Mouse (Mus musculus): ENCODE data around the gene 1110051M20Rik. TPM values are rescaled to one million over a fixed set of nuclear protein-coding genes. Genes with fewer than 3 reads are reported as not detected.

Gene 1110051M20Rik
- total and polyA plus RNA-seq, 3 experiments, result 0.05 to 0.76 TPM; not detected in 1

DNA sequence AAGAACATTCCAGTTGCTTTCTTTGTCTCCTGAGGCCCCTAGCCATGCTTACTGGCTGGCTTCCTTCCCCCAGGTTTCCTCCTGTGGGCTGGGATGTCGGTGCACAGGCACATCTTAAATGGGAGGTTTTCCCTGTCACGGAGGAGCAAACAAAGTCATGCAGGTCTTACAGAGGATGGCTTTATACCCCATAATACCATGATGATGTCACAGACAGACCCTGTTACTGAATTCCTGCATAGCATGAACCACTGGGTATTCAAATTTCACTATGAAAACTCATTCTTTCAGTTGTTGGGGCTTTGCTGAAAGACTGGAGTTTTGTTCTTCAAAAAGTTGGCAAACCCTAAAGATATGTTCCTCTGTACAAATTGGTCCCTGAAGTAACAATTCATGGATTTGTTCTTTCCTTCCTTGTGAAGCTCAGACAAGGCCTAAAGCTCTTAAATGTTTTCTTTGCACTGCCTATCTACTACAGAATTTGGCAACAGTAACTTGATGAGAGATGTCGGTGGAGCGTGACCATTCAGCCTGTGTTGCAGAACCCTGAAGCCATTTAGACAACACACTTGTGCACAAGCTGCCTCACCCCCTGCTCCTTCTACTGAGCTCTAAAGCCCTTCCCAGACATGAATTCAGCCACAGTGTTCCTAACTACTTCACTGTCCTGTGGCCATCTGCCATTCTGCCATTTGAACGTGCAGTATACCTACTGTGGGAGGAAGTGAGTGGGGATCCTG lies 57.8 kb downstream of the 1110051M20Rik start:
- Histone ChIP-seq H3K4me1 (ENCODE audit: insufficient read depth, low read depth, low read length) (peaks cover 13% of the 10 kb centered on the region), H3K9me3 (replicated peaks) (no peaks in the 10 kb centered on the region), H3K4me3 (ENCODE audit: low read depth, low read length) (no peak overlapping the region), H3K27me3 (ENCODE audit: insufficient read depth, low read length) (peaks cover 5% of the 10 kb centered on the region; the same call in 1 of the 2 replicates), H3K36me3 (replicated peaks) (no peaks in the 10 kb centered on the region)
- ATAC-seq (ENCODE audit: extremely low read depth, insufficient number of reproducible peaks, low FRiP score, poor library complexity, severe bottlenecking) (no peak), DNase-seq (ENCODE audit: low spot score) (no peak)
- TF ChIP-seq GATA2 (IDR thresholded peaks at IDR 0.05; ENCODE audit: borderline replicate concordance, low read depth, low read length) (no peak), GATA1 (IDR thresholded peaks at IDR 0.05; ENCODE audit: borderline replicate concordance, low read length) (no peak), POLR2AphosphoS5 (IDR thresholded peaks at IDR 0.05; ENCODE audit: insufficient replicate concordance, low read depth, low read length) (no peak), TAL1 (conservative IDR thresholded peaks at IDR 0.05; ENCODE audit: low read depth, low read length) (no peak), CTCF (IDR thresholded peaks at IDR 0.05; ENCODE audit: low read depth, low read length) (no peak)

DNA sequence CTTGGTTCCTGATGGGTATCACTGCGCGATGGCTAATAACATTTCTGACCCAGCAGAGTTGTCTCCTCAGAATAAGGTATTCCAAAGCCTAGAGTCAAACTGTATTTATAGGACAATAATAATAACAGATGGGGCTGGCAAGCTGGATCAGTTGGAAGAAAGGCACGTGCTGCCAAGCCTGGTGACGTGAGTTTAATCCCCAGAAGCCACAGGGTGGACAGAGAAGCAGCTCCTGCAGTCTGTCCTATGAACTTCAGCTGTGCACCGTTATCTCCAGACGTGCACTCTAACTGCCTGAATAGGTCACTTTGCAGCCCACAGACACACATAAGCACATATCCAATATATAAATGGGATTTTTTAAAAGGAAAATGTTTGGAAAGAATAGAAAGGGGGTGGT lies 61.2 kb downstream of the 1110051M20Rik start:
- H3K4me3 ChIP-seq (ENCODE audit: low read depth, low read length), result no peak overlapping the region
- DNase-seq (ENCODE audit: low spot score) (no peak), ATAC-seq (ENCODE audit: extremely low read depth, insufficient number of reproducible peaks, low FRiP score, poor library complexity, severe bottlenecking) (no peak)
- no peaks in the 10 kb centered on the region for H3K36me3 ChIP-seq (replicated peaks)
- H3K9me3 ChIP-seq (replicated peaks), result no peaks in the 10 kb centered on the region
- H3K4me1 ChIP-seq (ENCODE audit: insufficient read depth, low read depth, low read length), result peaks cover 3% of the 10 kb centered on the region
- no peak for TF ChIP-seq TAL1 (conservative IDR thresholded peaks at IDR 0.05; ENCODE audit: low read depth, low read length)
- no peak for TF ChIP-seq CTCF (IDR thresholded peaks at IDR 0.05; ENCODE audit: low read depth, low read length)
- TF ChIP-seq GATA2 (IDR thresholded peaks at IDR 0.05; ENCODE audit: borderline replicate concordance, low read depth, low read length), result no peak
- TF ChIP-seq GATA1 (IDR thresholded peaks at IDR 0.05; ENCODE audit: borderline replicate concordance, low read length), result no peak
- peaks cover 15% of the 10 kb centered on the region for H3K27me3 ChIP-seq (ENCODE audit: insufficient read depth, low read length)

DNA sequence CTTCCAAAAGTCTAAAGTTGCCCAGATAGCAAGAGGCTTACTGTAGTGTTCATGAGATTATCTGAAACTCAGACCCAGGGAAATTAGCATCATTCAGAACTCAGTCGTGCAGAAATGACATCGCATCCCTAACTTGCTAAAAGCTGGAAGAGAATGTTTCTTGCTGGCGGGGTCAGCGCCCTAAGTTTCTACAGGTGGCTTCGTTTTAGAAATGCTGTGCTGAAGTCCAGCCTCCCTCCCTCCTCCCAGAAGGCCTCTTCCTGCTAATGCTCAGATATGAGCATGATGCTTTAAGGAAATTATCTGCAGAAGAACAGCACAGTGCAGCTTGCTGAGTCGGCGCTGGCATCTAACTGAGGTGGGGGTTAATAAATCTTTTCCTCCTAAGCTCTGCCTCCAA lies 67.5 kb downstream of the 1110051M20Rik start:
- Histone ChIP-seq H3K36me3 (replicated peaks) (no peaks in the 10 kb centered on the region), H3K4me1 (ENCODE audit: insufficient read depth, low read depth, low read length) (no peaks in the 10 kb centered on the region), H3K4me3 (ENCODE audit: low read depth, low read length) (no peak overlapping the region), H3K9me3 (replicated peaks) (no peaks in the 10 kb centered on the region), H3K27me3 (ENCODE audit: insufficient read depth, low read length) (peaks cover 21% of the 10 kb centered on the region)
- no peak for DNase-seq (ENCODE audit: low spot score)
- TF ChIP-seq CTCF (IDR thresholded peaks at IDR 0.05; ENCODE audit: low read depth, low read length), result no peak
- no peak for TF ChIP-seq POLR2AphosphoS5 (IDR thresholded peaks at IDR 0.05; ENCODE audit: insufficient replicate concordance, low read depth, low read length)
- no peak for ATAC-seq (ENCODE audit: extremely low read depth, insufficient number of reproducible peaks, low FRiP score, poor library complexity, severe bottlenecking)

DNA sequence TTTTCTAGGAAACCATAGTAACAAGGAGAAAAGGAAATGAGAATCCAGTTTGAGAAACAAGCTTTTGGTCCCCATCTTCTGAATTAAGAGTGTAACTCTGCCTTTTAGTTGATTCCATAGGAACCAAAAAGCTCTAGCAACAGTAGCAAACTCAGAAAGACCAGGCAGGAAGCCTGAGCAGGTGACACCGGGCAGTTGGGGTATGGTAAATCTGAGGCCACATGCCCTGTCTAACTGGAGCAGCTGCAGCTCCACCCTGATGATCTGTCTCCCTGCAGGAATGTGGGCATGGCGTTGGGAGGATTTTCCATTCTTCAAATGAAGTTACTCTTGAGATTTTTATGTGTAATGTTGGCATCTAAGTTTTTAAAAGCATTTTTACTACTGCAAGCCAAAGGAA lies 74.2 kb downstream of the 1110051M20Rik start:
- TF ChIP-seq TAL1 (conservative IDR thresholded peaks at IDR 0.05; ENCODE audit: low read depth, low read length), result no peak
- no peak for TF ChIP-seq CTCF (IDR thresholded peaks at IDR 0.05; ENCODE audit: low read depth, low read length)
- TF ChIP-seq POLR2AphosphoS5 (IDR thresholded peaks at IDR 0.05; ENCODE audit: insufficient replicate concordance, low read depth, low read length), result no peak
- TF ChIP-seq GATA2 (IDR thresholded peaks at IDR 0.05; ENCODE audit: borderline replicate concordance, low read depth, low read length), result no peak
- Histone ChIP-seq H3K36me3 (replicated peaks) (no peaks in the 10 kb centered on the region), H3K9me3 (replicated peaks) (no peaks in the 10 kb centered on the region), H3K27me3 (ENCODE audit: insufficient read depth, low read length) (peaks cover 7% of the 10 kb centered on the region), H3K4me3 (ENCODE audit: low read depth, low read length) (no peak overlapping the region), H3K4me1 (ENCODE audit: insufficient read depth, low read depth, low read length) (no peaks in the 10 kb centered on the region)
- ATAC-seq (ENCODE audit: extremely low read depth, insufficient number of reproducible peaks, low FRiP score, poor library complexity, severe bottlenecking) (no peak), DNase-seq (ENCODE audit: low spot score) (no peak)

DNA sequence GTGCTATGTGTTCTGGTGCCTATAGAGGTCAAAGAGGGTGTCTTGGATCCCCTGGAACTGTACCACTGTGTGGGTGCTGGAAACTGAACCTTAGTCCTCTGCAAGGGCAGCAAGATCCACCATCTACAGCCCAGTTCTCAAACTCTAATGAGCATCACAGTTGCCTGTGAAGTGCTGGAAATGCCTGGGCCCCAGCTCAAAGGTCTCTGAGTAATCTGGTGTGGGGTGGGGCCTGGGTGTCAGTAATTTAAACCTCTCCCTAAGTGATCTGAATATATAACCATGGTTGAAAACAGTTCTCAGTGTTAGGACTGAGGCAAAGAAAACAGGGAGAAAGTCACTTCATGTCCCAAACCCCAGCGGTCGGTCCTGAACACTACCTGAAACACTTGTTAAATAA lies 81.2 kb downstream of the 1110051M20Rik start:
- no peak for ATAC-seq (ENCODE audit: extremely low read depth, insufficient number of reproducible peaks, low FRiP score, poor library complexity, severe bottlenecking)

DNA sequence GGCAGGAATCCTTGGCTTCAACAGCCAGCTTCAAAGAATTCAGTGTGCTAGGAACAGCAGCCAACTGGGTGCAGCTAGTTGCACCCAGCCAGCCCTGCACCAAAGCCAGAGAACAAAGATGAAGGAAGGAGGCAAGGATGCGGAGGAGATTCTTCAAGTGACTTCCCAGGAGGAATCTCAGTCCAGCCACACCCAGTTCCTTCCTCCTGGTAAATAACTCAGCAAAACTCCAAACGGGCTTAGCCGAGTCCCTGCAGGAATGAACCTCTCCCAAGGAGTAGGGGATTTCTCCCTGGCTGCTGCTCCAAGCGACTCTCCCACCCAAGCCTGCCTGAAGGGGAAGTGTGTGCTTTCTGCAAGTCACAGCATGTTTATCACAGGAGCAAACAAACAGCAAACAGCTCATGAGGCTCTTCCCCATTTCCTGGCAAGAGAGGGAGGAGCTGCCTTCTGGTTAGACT lies 83.4 kb downstream of the 1110051M20Rik start:
- TF ChIP-seq GATA2 (IDR thresholded peaks at IDR 0.05; ENCODE audit: borderline replicate concordance, low read depth, low read length) (no peak), TAL1 (conservative IDR thresholded peaks at IDR 0.05; ENCODE audit: low read depth, low read length) (no peak), GATA1 (IDR thresholded peaks at IDR 0.05; ENCODE audit: borderline replicate concordance, low read length) (no peak), CTCF (IDR thresholded peaks at IDR 0.05; ENCODE audit: low read depth, low read length) (no peak), POLR2AphosphoS5 (IDR thresholded peaks at IDR 0.05; ENCODE audit: insufficient replicate concordance, low read depth, low read length) (no peak)
- Histone ChIP-seq H3K4me1 (ENCODE audit: insufficient read depth, low read depth, low read length) (no peaks in the 10 kb centered on the region), H3K36me3 (replicated peaks) (no peaks in the 10 kb centered on the region), H3K9me3 (replicated peaks) (no peaks in the 10 kb centered on the region), H3K4me3 (ENCODE audit: low read depth, low read length) (no peak overlapping the region), H3K27me3 (ENCODE audit: insufficient read depth, low read length) (peaks cover 10% of the 10 kb centered on the region)
- ATAC-seq (ENCODE audit: extremely low read depth, insufficient number of reproducible peaks, low FRiP score, poor library complexity, severe bottlenecking) (no peak), DNase-seq (ENCODE audit: low spot score) (no peak)

More for the DNA sequence above, 81.2 kb downstream of the 1110051M20Rik start:
- Histone ChIP-seq H3K36me3 (replicated peaks) (no peaks in the 10 kb centered on the region), H3K27me3 (ENCODE audit: insufficient read depth, low read length) (peaks cover 10% of the 10 kb centered on the region), H3K4me1 (ENCODE audit: insufficient read depth, low read depth, low read length) (no peaks in the 10 kb centered on the region), H3K4me3 (ENCODE audit: low read depth, low read length) (no peak overlapping the region), H3K9me3 (replicated peaks) (no peaks in the 10 kb centered on the region)
- DNase-seq (ENCODE audit: low spot score), result no peak
- TF ChIP-seq TAL1 (conservative IDR thresholded peaks at IDR 0.05; ENCODE audit: low read depth, low read length), result no peak
- no peak for TF ChIP-seq CTCF (IDR thresholded peaks at IDR 0.05; ENCODE audit: low read depth, low read length)
- no peak for TF ChIP-seq GATA1 (IDR thresholded peaks at IDR 0.05; ENCODE audit: borderline replicate concordance, low read length)
